Mouse (Mus musculus): Measurements from ENCODE around the gene Draxin.

- TF ChIP-seq CTCF (conservative IDR thresholded peaks at IDR 0.05 in 1 of 2, IDR thresholded peaks at IDR 0.05 in 1 of 2; ENCODE audit: low read depth in 2 of 2, low read length in 2 of 2): no peak
- no peak for TF ChIP-seq MAX (IDR thresholded peaks at IDR 0.05; ENCODE audit: low read length)
- no peak for TF ChIP-seq MAFK (IDR thresholded peaks at IDR 0.05; ENCODE audit: insufficient replicate concordance, low read length)
- no peak for TF ChIP-seq JUND (conservative IDR thresholded peaks at IDR 0.05; ENCODE audit: low read depth, low read length)
- no peak for TF ChIP-seq USF2 (conservative IDR thresholded peaks at IDR 0.05; ENCODE audit: low read depth, low read length)
Observed at GRCm38 (mm10) chr4:148139767-148140097, 9.2 kb upstream of the Draxin start.
